Mouse (Mus musculus) splenic B cell, adult 2 months (primary cell): ENCODE results near the gene Jakmip3.
A peak's percentile ranks its signal among the peaks of the same experiment; 100 is the strongest.

ENCODE experiments used
- DNase-seq: peaks from one replicate; pipeline ENCODE4 v3.0.0-alpha.2; 2011; ENCODE audit warnings: low read depth, low spot score
- H3K27me3 ChIP-seq: 2 replicates; pipeline ENCODE4 v1.6.1; 2012; ENCODE audit warnings: mild to moderate bottlenecking, low read length, moderate library complexity, mixed read lengths; ENCODE audit not compliant: control insufficient read depth, poor library complexity, insufficient read depth, severe bottlenecking
- H3K36me3 ChIP-seq: 2 replicates; pipeline ENCODE4 v1.6.1; 2012; ENCODE audit warnings: mild to moderate bottlenecking, low read length, moderate library complexity, mixed read lengths; ENCODE audit not compliant: control insufficient read depth, poor library complexity, insufficient read depth, severe bottlenecking

Jakmip3 gene

GRCm38 (mm10) chr7:139063406-139063805 is 122.9 kb downstream of the Jakmip3 start:
- H3K36me3 ChIP-seq = no peaks in the 10 kb centered on the region
- no peaks in the 10 kb centered on the region for H3K27me3 ChIP-seq
- DNase-seq = no peak

GRCm38 (mm10) chr7:139068182-139068623 is 127.7 kb downstream of the Jakmip3 start:
- no peaks in the 10 kb centered on the region for H3K27me3 ChIP-seq
- peak; percentile 30 for DNase-seq

GRCm38 (mm10) chr7:139074189-139074588 is 133.7 kb downstream of the Jakmip3 start:
- H3K27me3 ChIP-seq = no peaks in the 10 kb centered on the region
- no peak for DNase-seq
- no peaks in the 10 kb centered on the region for H3K36me3 ChIP-seq

More at GRCm38 (mm10) chr7:139068182-139068623, 127.7 kb downstream of the Jakmip3 start:
- no peaks in the 10 kb centered on the region for H3K36me3 ChIP-seq

GRCm38 (mm10) chr7:139075054-139075794 is 134.7 kb downstream of the Jakmip3 start:
- DNase-seq = no peak

GRCm38 (mm10) chr7:139077283-139077682 is 136.8 kb downstream of the Jakmip3 start:
- DNase-seq = no peak
- H3K36me3 ChIP-seq = no peaks in the 10 kb centered on the region
- H3K27me3 ChIP-seq = no peaks in the 10 kb centered on the region

More at GRCm38 (mm10) chr7:139075054-139075794, 134.7 kb downstream of the Jakmip3 start:
- Histone ChIP-seq H3K27me3 (no peaks in the 10 kb centered on the region), H3K36me3 (no peaks in the 10 kb centered on the region)

- H3K27me3 ChIP-seq = no peaks in the 10 kb centered on the region
Measured at GRCm38 (mm10) chr7:139078181-139078580, 137.7 kb downstream of the Jakmip3 start.

GRCm38 (mm10) chr7:139079141-139079540 is 138.6 kb downstream of the Jakmip3 start:
- Histone ChIP-seq H3K36me3 (no peaks in the 10 kb centered on the region), H3K27me3 (no peaks in the 10 kb centered on the region)
- DNase-seq = no peak

More at GRCm38 (mm10) chr7:139078181-139078580, 137.7 kb downstream of the Jakmip3 start:
- no peak for DNase-seq
- no peaks in the 10 kb centered on the region for H3K36me3 ChIP-seq

- no peaks in the 10 kb centered on the region for H3K36me3 ChIP-seq
- no peaks in the 10 kb centered on the region for H3K27me3 ChIP-seq
- DNase-seq = no peak
Measured at GRCm38 (mm10) chr7:139080714-139081113, 140.2 kb downstream of the Jakmip3 start.

GRCm38 (mm10) chr7:139081158-139081557 is 140.6 kb downstream of the Jakmip3 start:
- no peak for DNase-seq
- Histone ChIP-seq H3K27me3 (no peaks in the 10 kb centered on the region), H3K36me3 (no peaks in the 10 kb centered on the region)

GRCm38 (mm10) chr7:139082281-139082680 is 141.8 kb downstream of the Jakmip3 start:
- no peak for DNase-seq
- H3K27me3 ChIP-seq = no peaks in the 10 kb centered on the region
- H3K36me3 ChIP-seq = no peaks in the 10 kb centered on the region

GRCm38 (mm10) chr7:139084316-139084715 is 143.8 kb downstream of the Jakmip3 start:
- no peak for DNase-seq
- H3K27me3 ChIP-seq = no peaks in the 10 kb centered on the region
- H3K36me3 ChIP-seq = no peaks in the 10 kb centered on the region

GRCm38 (mm10) chr7:139085629-139086194 is 145.2 kb downstream of the Jakmip3 start, which contains the start of gene Dpysl4:
Gene Dpysl4 (plus strand): TSS chr7:139086001.
- H3K27me3 ChIP-seq = no peaks in the 10 kb centered on the region
- H3K36me3 ChIP-seq = no peaks in the 10 kb centered on the region
- no peak for DNase-seq

- H3K36me3 ChIP-seq = no peaks in the 10 kb centered on the region
- H3K27me3 ChIP-seq = no peaks in the 10 kb centered on the region
- no peak for DNase-seq
Measured at GRCm38 (mm10) chr7:139086195-139087158, 145.9 kb downstream of the Jakmip3 start.

GRCm38 (mm10) chr7:139087801-139088200 is 147.3 kb downstream of the Jakmip3 start:
- DNase-seq = no peak
- no peaks in the 10 kb centered on the region for H3K36me3 ChIP-seq
- H3K27me3 ChIP-seq = no peaks in the 10 kb centered on the region
